Mouse (Mus musculus): ENCODE data around the gene Kcnj10. TPM values are rescaled to one million over a fixed set of nuclear protein-coding genes. Genes with fewer than 3 reads are reported as not detected.

Kcnj10 gene
- 0.09 and 0.15 TPM in 2 replicates for polyA plus RNA-seq (2016; fragmentation: Nextera tagmentation; extraction: Ambion mirVana)

DNA sequence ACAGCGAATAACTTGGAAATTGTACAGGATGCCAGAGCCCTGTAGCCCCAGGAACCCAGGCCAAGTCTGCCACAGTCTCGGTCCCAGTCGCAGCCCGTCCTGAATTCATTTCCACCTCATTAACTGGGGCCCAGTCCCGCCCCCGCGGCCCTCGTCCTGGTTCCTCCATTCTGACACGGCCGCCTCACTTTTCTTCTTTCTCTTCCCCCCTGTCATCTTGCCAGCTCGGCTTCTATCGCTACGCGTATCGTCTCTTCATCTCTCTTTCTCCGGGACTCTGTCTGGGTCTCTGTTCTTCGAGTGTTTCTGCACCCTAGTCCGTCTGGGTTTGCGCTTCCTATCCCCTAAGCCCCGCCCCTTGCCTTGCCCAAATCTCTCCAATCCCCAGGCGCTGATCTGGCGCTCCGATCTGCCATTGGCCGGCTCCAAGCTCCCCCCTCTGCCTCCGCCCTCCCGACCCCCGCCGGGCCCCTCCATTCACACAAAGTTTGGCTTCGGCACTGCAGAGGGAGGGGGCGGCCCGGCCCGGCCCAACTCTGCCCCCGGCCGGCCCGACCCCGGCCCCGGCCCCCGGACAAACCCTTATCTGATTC is at the start of gene Kcnj10:
TSS of gene Kcnj10 (plus strand) at position 482 of the 593 bp plus-strand sequence.
- Histone ChIP-seq H3K9me3 (no peaks in the 10 kb centered on the region), H3K36me3 (replicated peaks) (no peaks in the 10 kb centered on the region), H3K27me3 (replicated peaks; ENCODE audit: low read depth, poor library complexity, severe bottlenecking) (peaks cover 62% of the 10 kb centered on the region), H3K4me3 (peak within 1 kb of the TSS; percentile 63), H3K27ac (replicated peaks) (peak within 1 kb of the TSS; percentile 30), H3K4me1 (peaks cover 15% of the 10 kb centered on the region)
- 2% methylated on average over 38 of the region's 38 CpGs for WGBS
- peak; percentile 87 for DNase-seq (ENCODE audit: low spot score)

DNA sequence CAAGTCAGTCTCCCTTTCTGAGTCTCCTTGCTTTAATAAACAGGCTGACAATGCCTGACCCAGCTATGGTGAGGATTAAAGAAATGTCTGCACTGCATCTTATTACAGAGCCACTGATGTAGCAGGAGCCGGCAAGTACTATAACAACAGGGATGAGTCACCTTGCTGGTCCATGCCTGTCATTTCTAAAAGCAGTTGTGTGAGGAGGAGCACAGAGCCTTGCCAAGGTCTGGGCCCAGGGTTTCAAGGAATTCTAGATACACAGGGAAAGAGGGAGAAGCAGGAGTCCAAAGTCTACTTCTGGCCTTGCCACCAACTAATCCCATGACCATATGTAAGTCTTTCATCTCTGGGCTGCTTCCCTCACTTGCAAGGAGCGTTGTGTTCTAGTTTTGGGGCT is 48.1 kb upstream of the Kcnj10 start:
- no peak overlapping the region for H3K4me3 ChIP-seq
- H3K36me3 ChIP-seq (replicated peaks): no peaks in the 10 kb centered on the region
- no peak overlapping the region for H3K27ac ChIP-seq (replicated peaks)
- no peaks in the 10 kb centered on the region for H3K9me3 ChIP-seq
- peaks cover 18% of the 10 kb centered on the region for H3K27me3 ChIP-seq (replicated peaks; ENCODE audit: low read depth, poor library complexity, severe bottlenecking)
- DNase-seq (ENCODE audit: low spot score): no peak
- 92% methylated on average over 2 of the region's 2 CpGs for WGBS
- peaks cover 27% of the 10 kb centered on the region for H3K4me1 ChIP-seq

DNA sequence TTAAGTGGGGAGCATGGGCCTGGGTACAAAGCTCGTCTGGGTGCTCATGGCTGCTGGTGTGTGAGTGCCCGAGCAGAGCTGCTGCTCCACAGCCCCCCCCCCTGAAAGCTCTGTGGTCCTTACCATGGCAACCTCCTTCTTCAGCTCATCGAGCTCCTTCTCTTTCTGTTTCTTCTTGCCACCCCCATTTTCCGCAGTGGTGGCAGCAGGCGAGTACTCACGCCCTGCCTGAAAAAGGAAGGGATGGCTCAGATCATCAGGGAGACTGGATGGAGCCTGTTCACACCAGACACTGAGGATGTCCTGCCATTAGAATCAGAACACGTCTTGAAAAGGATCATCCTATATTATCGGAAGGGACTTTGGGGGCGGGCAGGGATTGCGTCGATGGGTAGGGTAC is 47.6 kb upstream of the Kcnj10 start:
- WGBS: 92% methylated on average over 11 of the region's 11 CpGs
- Histone ChIP-seq H3K27me3 (replicated peaks; ENCODE audit: low read depth, poor library complexity, severe bottlenecking) (peaks cover 24% of the 10 kb centered on the region), H3K27ac (replicated peaks) (no peak overlapping the region)

DNA sequence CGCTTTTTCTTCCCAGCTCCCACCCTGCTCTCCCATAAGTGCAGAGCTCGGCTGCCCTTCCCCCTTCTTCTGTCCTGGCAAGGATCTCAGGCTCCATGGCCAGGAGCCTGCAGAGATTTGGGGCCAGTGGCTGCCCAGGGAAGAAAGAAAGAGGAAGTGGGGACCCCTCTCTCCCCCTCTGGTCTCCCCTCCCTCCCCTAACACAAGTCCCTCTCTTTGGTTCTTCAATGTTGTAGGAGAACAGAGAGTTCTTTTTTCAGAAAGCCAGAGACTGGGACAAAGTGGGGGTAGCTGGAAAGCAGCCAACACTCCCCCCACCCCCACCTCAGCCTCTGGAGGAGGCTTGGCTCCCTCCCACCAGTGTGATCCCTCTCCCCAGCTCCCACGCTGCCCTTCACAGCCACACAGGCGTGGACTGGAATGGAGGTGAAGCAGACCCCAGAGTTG is 45.2 kb upstream of the Kcnj10 start:
- Histone ChIP-seq H3K27me3 (replicated peaks; ENCODE audit: low read depth, poor library complexity, severe bottlenecking) (peaks cover 47% of the 10 kb centered on the region), H3K4me1 (peaks cover 55% of the 10 kb centered on the region)
- 54% methylated on average over 4 of the region's 4 CpGs for WGBS

More for the DNA sequence above, 47.6 kb upstream of the Kcnj10 start:
- Histone ChIP-seq H3K4me3 (no peak overlapping the region), H3K9me3 (no peaks in the 10 kb centered on the region), H3K36me3 (replicated peaks) (no peaks in the 10 kb centered on the region), H3K4me1 (peaks cover 33% of the 10 kb centered on the region)
- no peak for DNase-seq (ENCODE audit: low spot score)

DNA sequence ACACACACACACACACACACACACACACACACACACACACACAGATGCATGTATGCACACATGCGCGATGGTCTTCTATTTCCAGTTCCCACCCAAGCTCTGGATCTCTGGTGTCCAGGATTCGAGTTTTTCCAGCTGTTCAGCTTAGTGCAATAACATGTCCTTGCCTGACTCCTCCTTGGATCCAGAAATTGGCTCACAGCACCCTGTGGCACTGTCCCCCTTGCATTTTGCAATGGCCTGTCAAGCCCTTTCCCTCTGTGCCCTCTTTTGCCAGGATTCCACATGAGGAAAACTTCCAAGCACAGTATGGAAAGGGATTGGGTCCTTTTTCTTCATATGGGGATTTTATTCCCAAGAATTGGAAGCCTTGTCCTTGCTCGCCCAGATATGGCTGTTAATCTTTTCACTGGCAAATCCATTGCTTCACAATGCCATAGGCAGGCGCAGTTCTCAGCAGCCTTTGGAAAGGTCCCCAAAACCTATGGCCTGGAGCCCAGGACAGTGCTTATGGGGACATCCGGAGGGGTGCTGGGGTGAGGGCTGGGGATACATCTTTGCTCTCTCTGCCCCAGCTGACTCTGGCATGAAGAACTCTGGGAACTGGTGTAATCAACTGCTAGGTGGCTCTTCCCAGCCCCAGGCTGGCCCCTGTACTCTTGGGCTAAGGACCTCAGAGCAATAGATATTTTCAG is 44.0 kb upstream of the Kcnj10 start:
- Histone ChIP-seq H3K36me3 (replicated peaks) (no peaks in the 10 kb centered on the region), H3K27ac (replicated peaks) (peak overlapping the region; percentile 71; the same call in 1 of the 2 replicates), H3K27me3 (replicated peaks; ENCODE audit: low read depth, poor library complexity, severe bottlenecking) (peaks cover 48% of the 10 kb centered on the region), H3K4me3 (no peak overlapping the region), H3K4me1 (peaks cover 67% of the 10 kb centered on the region), H3K9me3 (no peaks in the 10 kb centered on the region)
- DNase-seq (ENCODE audit: low spot score): no peak
- 82% methylated on average over 6 of the region's 6 CpGs for WGBS

More for the DNA sequence above, 45.2 kb upstream of the Kcnj10 start:
- H3K9me3 ChIP-seq: no peaks in the 10 kb centered on the region
- DNase-seq (ENCODE audit: low spot score): no peak
- H3K27ac ChIP-seq (replicated peaks): peak overlapping the region; percentile 2; the same call in 1 of the 2 replicates
- no peak overlapping the region for H3K4me3 ChIP-seq
- no peaks in the 10 kb centered on the region for H3K36me3 ChIP-seq (replicated peaks)

DNA sequence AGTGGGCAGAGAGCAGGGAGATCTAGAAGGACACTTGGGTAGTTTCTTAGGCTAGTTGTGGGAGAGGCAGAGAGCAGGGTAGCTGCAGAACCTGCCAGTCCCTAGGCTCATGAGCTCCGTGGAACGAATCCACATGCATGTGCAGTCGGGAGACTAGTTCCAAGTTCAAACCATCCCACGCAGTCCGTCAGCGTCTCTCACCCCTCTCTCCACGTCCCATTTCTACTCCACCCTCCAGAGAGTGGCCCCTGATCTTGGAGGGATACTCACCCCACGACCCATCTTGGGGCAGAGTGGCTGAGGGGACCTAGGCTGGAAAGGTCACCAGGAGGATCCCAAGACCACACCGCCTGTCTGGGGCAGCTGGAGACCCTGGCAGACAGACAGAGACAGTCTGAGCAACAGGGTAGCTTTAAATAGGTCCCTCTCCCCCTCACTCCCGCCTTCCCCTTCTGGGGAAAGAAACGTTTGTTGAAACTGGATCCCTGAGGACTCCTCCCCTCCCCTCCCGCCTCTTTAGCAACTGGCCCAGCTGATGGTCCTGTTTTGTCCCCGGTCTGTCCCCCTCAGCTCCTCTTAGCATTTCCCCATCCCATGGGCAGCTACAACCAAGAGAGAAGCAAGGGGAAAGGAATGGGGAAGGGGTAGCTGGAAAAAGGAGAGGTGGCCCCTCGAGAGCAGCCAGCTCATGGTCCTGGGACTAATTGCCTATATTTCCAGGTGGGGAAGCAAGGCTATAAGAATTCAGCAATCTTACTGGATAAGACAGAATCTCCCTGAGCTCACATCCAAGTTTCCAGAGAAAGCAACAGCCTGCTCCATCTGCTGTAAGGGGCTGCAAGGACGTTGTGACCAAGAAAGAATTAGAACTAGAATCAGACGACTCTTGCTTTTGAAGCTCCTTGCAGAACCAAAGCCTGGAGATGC is 43.1 kb upstream of the Kcnj10 start, which contains the start of gene Atp1a2:
TSS of gene Atp1a2 (minus strand) at position 454 of the 927 bp plus-strand sequence.
- WGBS: 10% methylated on average over 16 of the region's 16 CpGs
- Histone ChIP-seq H3K4me1 (peaks cover 76% of the 10 kb centered on the region), H3K36me3 (replicated peaks) (no peaks in the 10 kb centered on the region), H3K4me3 (peak within 1 kb of the TSS; percentile 40), H3K9me3 (no peaks in the 10 kb centered on the region), H3K27me3 (replicated peaks; ENCODE audit: low read depth, poor library complexity, severe bottlenecking) (peaks cover 48% of the 10 kb centered on the region), H3K27ac (replicated peaks) (peak within 1 kb of the TSS; percentile 71)
- peak; percentile 52 for DNase-seq (ENCODE audit: low spot score)

DNA sequence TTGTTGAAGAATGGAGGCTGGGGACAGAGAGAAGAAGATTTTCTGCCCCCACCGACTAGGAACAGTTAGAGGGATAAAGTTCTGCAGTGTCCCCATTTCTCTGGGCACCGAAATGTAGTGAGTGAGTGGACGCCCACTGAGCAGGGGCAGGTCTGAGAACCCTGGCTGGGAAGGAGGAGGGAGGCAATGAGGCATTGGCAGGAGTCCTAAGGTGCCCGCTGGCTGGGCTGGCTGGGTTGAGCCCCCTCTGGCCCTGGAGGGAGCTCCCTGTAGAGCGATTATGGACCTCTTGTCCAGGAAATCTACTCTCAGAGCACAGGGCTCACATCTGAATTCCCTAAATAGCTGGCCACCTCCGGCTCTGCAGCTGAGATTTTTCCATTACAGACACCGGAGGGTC is 41.5 kb upstream of the Kcnj10 start:
- no peak for DNase-seq (ENCODE audit: low spot score)
- no peak overlapping the region; the same call in 1 of the 2 replicates for H3K27ac ChIP-seq (replicated peaks)
- H3K4me3 ChIP-seq: no peak overlapping the region
- H3K9me3 ChIP-seq: no peaks in the 10 kb centered on the region
- peaks cover 88% of the 10 kb centered on the region for H3K4me1 ChIP-seq
- WGBS: 52% methylated on average over 7 of the region's 7 CpGs
- H3K27me3 ChIP-seq (replicated peaks; ENCODE audit: low read depth, poor library complexity, severe bottlenecking): peaks cover 48% of the 10 kb centered on the region
- no peaks in the 10 kb centered on the region for H3K36me3 ChIP-seq (replicated peaks)

DNA sequence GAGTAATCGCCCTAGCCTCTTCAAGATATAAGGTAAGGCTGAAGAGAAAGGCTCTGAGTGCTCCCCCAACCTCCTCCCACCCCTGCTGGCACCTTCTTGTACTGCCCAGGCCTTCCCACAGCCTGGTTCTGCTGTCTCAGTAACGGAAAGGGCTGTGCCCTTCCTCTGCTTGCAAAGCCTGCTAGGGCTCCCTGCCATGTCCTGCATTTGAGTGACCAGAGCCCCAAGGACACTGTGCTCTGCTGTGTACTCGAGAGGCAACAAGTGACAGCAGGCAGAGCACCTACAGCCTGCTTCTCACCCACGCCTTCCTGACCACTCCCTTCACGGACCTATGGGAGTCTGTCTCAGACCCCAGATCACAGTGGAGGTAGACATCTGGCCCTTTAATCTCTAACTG is 40.8 kb upstream of the Kcnj10 start:
- H3K4me1 ChIP-seq: peaks cover 89% of the 10 kb centered on the region
- 0 out of 2 replicates have a peak overlapping the region, but pooled peaks have one; percentile 49 for H3K27ac ChIP-seq (replicated peaks)
- H3K27me3 ChIP-seq (replicated peaks; ENCODE audit: low read depth, poor library complexity, severe bottlenecking): peaks cover 48% of the 10 kb centered on the region
- peak; percentile 19 for DNase-seq (ENCODE audit: low spot score)
- no peak overlapping the region for H3K4me3 ChIP-seq
- no peaks in the 10 kb centered on the region for H3K9me3 ChIP-seq
- 64% methylated on average over 5 of the region's 5 CpGs for WGBS
- no peaks in the 10 kb centered on the region for H3K36me3 ChIP-seq (replicated peaks)

DNA sequence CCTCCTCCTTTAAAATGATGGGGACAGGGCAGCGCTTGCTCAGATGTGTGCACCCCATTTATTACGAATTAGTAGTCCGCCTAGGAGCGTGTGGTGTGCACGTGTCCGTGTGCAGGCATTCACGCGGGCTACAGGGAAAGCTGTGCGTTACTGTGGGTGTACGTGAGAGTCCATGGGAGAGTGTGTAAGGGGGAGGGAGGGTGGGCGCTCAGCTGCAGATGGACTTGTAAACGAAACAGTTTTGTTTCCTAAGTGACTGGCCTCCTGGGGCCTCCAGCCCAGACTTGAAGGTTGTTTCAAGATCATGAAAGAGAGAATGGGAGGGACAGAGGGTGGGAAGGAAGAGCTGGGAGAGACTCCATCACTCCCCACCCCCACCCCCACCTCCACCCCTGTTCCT is 39.8 kb upstream of the Kcnj10 start:
- peak overlapping the region; percentile 49; the same call in 1 of the 2 replicates for H3K27ac ChIP-seq (replicated peaks)
- H3K27me3 ChIP-seq (replicated peaks; ENCODE audit: low read depth, poor library complexity, severe bottlenecking): peaks cover 44% of the 10 kb centered on the region
- peak; percentile 13 for DNase-seq (ENCODE audit: low spot score)

DNA sequence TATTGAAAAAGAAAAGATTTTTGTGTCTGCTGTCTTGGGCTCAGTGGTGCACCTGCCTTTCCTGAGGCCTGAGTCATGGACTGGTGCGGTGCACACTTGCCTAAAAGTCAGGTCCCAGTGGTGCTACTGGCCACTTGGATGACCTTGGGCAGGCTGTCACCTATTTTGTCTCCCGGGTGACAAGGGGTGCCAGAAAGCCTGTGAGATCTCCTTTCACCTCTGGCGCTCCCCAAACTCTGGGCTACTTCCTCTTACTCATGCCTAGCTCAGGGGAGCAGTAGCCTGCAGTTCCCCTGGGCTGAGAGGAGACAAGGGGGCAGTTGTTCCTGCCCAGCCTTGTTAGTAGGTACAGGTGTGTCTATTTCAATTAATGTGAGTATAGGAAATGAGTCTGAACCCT is 38.7 kb upstream of the Kcnj10 start:
- peaks cover 33% of the 10 kb centered on the region for H3K27me3 ChIP-seq (replicated peaks; ENCODE audit: low read depth, poor library complexity, severe bottlenecking)
- no peak for DNase-seq (ENCODE audit: low spot score)
- H3K27ac ChIP-seq (replicated peaks): peak overlapping the region; percentile 64; the same call in 1 of the 2 replicates
- H3K9me3 ChIP-seq: no peaks in the 10 kb centered on the region
- no peaks in the 10 kb centered on the region for H3K36me3 ChIP-seq (replicated peaks)
- H3K4me1 ChIP-seq: peaks cover 73% of the 10 kb centered on the region
- 47% methylated on average over 3 of the region's 3 CpGs for WGBS
- H3K4me3 ChIP-seq: 0 out of 2 replicates have a peak overlapping the region, but pooled peaks have one; percentile 2

More for the DNA sequence above, 39.8 kb upstream of the Kcnj10 start:
- Histone ChIP-seq H3K36me3 (replicated peaks) (no peaks in the 10 kb centered on the region), H3K4me1 (peaks cover 81% of the 10 kb centered on the region), H3K9me3 (no peaks in the 10 kb centered on the region), H3K4me3 (no peak overlapping the region)
- WGBS: 48% methylated on average over 12 of the region's 12 CpGs

DNA sequence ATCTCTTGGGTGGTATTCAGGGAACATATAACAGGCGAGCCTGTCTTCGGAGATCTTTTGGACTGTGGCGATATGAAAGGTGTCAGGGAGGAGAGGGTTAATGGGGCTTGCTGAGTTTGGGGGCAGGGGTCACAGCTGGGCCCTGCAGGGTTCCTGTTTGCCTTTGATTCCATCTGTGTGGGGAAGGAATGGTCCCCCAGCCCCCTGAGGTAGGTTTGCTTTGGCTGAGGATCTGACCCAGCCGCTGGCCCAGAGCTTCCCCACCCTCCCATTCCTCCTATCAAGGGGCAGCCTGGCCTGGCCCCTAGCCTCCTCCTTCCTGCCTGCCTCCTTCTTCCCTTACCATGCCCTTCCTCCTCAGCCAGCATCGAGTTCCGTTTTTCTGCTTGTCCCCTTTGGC is 38.2 kb upstream of the Kcnj10 start:
- H3K27ac ChIP-seq (replicated peaks): peak overlapping the region; percentile 64
- peaks cover 70% of the 10 kb centered on the region for H3K4me1 ChIP-seq
- 6% methylated on average over 6 of the region's 6 CpGs for WGBS
- 0 out of 2 replicates have a peak overlapping the region, but pooled peaks have one; percentile 2 for H3K4me3 ChIP-seq
- H3K27me3 ChIP-seq (replicated peaks; ENCODE audit: low read depth, poor library complexity, severe bottlenecking): peaks cover 30% of the 10 kb centered on the region
- no peaks in the 10 kb centered on the region for H3K9me3 ChIP-seq
- H3K36me3 ChIP-seq (replicated peaks): no peaks in the 10 kb centered on the region
- DNase-seq (ENCODE audit: low spot score): peak; percentile 75

DNA sequence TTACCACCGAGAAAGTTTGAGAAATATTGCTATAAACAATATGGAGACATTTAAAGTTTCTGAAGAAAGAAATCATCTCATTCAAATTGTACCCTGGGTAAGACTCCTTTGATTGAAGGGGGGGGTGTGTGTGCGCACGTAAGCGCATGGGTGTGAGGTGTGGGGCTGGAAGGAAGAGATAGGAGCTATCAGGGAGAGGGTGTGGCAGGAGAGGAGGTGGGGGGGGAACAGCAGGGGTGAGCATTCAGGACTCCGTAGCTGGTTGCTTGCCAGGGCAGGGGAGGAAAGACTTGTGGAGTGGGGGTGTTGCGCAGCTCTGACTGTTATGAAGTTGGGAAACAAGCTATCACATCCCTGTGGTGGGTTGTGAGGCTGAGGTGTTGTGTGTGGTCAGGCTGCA is 36.6 kb upstream of the Kcnj10 start:
- H3K36me3 ChIP-seq (replicated peaks): no peaks in the 10 kb centered on the region
- peaks cover 14% of the 10 kb centered on the region; the same call in 1 of the 2 replicates for H3K27me3 ChIP-seq (replicated peaks; ENCODE audit: low read depth, poor library complexity, severe bottlenecking)
- H3K4me1 ChIP-seq: peaks cover 67% of the 10 kb centered on the region
- no peak for DNase-seq (ENCODE audit: low spot score)
- H3K27ac ChIP-seq (replicated peaks): no peak overlapping the region
- no peak overlapping the region for H3K4me3 ChIP-seq
- H3K9me3 ChIP-seq: no peaks in the 10 kb centered on the region
- 79% methylated on average over 6 of the region's 6 CpGs for WGBS
